Mouse (Mus musculus) R1 (cell line): ENCODE data around the gene Trappc6a.

Experiments
- DNase-seq: peaks from one replicate; pipeline ENCODE4 v3.0.0-alpha.2; 2018; ENCODE audit warnings: low read depth, low spot score

Gene Trappc6a

GRCm38 (mm10) chr7:19561431-19561764 is 53.2 kb downstream of the Trappc6a start:
- no peak for DNase-seq

GRCm38 (mm10) chr7:19561765-19562642 is 53.8 kb downstream of the Trappc6a start:
- DNase-seq = peak; percentile 92

GRCm38 (mm10) chr7:19562643-19563410 is 54.6 kb downstream of the Trappc6a start, which contains the start of gene Ppp1r37:
Ppp1r37 (minus strand) TSS chr7:19563076.
- DNase-seq = peak; percentile 44

GRCm38 (mm10) chr7:19563884-19564283 is 55.7 kb downstream of the Trappc6a start:
- no peak for DNase-seq

GRCm38 (mm10) chr7:19564455-19564854 is 56.3 kb downstream of the Trappc6a start:
- peak; percentile 78 for DNase-seq
